Mouse (Mus musculus) layer of hippocampus, adult 8-10 months (tissue): ENCODE results near the gene Galnt17. TPM values are rescaled to one million over a fixed set of nuclear protein-coding genes. Genes with fewer than 3 reads are reported as not detected.
A peak's percentile ranks its signal among the peaks of the same experiment; 100 is the strongest.

Experiments
- DNase-seq, 2 experiments: peaks; one replicate each; pipeline ENCODE4 v3.0.0; 2022; ENCODE audit warnings: low spot score in 2 of 2
- total RNA-seq, 4 experiments: library from RNA; stranded (reverse); gene quantifications; 2 replicates each; pipeline ENCODE4 v1.2.4; 2022

The Galnt17 gene
- total RNA-seq, 4 experiments from 2014 or later = 95.9 to 116 (median 106) TPM

DNA sequence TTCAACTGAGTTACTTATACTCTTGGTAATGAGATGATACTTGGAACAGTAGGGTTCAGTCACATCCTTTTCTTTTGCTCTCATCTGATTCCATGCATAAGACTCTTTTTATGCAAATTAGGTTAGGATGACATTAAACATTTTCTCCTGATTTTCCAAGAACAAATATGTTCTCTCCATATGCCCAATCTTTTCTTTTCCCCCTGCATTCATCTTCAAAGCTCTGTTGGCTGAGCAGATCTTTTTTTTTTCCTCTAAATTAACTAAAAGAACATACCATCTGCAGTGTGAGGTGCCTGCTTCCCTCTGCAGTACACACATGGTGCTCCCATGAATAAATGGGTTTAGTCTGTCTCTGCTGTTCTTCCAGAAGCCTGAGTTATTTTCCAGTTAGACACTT is 173.5 kb downstream of the Galnt17 start:
- DNase-seq = peak; percentile 46 to 48

DNA sequence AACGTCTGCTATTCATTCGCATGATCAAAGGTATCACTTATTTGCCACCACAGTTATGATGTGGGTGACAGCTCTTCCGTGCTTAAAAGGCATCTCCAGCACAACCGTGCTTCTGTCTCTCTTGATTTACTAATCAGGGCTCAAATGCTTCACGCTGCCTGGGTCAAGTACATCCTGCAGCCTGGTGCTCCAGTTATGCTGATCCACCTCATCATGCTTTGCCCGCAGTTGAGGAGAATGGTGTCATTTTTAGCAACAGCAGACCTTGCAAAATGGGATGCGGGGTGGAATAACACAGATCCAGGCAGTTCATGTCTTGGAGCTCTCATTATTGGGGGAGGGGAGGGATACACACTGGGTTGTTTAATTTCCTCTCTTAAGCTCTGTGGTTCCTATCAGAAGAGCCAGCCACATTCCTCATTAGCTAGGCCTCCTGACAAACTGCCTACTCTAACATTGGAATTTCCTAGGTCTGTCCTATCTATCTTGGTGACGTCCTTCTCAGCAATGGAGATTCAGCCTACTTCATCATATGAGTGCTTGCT is 187.9 kb downstream of the Galnt17 start:
- no peak for DNase-seq

DNA sequence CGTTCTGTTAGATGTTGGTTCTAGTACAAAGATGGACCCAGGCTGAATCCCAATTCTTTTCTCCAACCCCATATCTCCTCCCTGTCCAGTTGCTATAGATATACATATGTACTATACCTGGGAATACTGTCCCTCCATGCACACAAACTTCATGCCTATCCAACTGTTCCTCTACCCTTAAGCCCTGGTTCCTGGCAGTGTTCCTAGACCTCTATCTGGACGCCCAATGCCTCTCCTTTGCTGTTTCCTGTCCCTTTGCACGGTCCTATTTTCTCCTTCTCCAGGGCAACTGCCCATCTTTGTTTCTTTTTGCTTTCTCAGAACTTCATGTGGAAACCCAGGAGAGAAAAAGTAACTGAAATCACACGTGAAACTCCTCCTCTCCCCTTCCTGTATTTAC is 188.4 kb downstream of the Galnt17 start:
- DNase-seq = no peak

DNA sequence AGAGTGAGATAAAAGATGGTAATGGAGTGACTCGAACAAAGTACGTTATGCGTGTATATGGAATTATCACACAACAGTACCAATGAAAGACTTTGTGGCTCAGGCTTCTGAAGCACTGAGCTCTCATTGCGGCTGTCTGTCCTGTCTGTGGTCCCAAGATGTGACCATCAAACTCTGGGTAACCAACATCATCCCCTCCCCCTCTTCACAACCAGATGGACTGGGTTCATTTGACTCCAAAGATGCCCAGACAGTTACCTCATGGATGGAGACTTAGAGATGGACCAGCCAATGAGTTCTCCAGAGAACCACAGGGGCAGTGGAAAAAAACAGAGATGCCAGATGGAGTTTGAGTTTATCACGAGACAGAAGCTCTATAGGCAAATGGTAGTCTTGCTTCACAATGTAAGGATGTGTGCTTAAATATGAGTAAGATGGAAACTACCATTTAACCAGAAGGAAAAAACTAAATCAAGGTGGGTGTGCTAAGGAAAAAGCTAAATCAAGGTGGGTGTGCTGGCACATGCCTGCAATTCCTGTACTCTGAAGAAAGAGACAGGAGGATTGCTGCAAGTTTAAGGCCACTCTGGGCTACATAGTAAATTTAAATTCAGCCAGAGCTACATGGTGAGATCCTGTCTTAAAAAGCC is 190.8 kb downstream of the Galnt17 start:
- no peak for DNase-seq

DNA sequence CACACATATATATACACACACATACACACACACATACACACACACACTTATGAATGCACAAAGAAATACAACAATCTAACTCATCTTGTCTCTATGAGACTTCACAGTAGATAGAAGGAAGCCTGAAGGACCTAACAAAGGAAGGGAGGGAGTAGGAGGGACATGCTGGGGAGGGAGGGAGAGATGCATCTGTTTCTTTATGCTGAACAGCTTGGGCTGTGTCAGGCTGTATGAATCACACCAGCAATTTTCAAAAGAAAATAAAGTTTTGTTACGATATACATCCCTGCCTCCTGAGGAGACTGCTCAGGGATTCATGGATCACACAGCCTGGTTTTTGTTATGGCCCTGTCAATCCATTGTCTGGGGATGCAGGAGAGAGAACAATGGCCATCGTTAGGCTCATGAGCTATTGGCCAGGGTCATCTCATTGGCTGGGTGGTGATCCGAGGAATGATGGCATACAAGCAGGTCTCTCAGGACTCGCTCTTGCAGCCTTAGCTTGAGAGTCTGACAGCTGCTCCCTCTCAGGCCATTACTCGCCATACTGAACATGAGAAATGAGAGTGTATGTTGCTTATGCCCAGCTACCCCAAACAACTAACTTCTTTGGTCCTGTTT is 194.3 kb downstream of the Galnt17 start:
- DNase-seq = peak; percentile 46 to 49

DNA sequence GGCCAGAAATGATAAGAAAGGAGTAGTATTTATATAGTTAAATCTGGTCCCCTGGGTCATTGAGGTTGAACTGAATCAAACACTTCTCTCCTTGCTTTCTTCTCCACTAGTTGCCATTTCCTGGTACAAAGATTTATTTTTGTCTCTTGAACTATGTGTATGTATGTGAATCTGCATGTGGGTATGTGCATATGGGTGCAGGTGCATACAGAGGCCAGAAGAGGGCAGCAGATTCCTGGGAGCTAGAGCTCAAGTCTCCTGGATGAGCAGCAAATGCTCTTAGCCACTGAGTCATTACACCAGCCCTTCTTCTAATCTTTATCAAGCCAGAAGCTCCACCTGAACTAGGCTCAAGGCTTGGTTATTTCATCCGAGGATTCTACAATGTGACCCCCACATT is 201.1 kb downstream of the Galnt17 start:
- DNase-seq = no peak

DNA sequence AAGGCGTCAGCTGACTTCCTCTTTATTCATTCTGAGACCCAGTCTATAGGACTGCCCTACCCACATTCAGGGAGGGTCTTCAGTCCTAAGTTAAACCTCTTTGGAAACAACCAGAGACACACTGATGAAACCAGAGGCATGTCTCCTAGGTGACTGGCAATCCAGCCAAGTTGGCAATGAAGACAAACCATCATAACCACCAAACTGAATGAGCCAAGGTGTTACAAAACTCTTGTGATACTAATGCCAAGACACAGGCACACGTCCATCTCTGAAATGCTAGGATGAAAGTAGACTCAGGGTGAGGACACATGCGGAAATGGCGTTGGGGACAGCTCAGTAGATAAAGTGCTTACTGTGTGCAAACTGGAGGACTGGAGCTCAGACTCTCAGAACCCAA is 211.5 kb downstream of the Galnt17 start:
- no peak for DNase-seq

DNA sequence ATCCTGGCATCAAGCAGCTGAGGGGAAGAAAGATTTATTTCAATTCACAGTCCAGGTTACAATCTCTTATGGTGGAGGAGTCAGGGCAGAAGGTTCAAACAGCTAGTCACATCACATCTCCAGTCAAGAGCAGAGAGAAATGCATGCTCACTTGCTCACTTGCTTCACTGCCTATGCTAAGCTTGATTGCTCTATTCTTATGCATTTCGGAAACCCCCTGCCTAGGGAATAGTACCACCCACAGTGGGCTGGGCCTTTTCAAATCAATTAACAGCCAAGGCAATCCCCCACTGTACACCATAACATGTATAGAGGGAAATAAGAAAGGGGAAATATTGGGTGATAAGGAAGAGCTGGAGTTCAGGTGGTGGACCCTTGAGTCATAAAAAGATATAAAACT is 212.7 kb downstream of the Galnt17 start:
- no peak for DNase-seq

DNA sequence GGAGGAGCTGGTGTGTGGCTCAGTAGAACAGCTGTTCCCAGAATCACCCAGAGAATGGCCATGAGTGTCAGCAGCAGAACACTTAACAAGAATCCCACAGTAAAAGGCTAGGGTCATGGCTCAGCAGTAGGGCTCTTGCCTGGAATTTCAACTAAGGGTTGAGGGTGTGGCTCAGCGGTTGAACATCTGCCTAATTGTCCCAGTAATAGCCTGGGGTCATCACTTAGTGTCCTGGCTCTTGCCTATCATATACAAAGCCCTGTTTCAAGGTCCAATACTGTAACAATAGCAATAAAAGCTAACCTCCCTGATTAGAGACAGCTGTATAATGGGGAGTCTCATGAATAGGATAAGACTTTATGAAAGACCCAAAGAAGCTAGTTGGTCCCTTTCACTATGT is 213.5 kb downstream of the Galnt17 start:
- DNase-seq = no peak

DNA sequence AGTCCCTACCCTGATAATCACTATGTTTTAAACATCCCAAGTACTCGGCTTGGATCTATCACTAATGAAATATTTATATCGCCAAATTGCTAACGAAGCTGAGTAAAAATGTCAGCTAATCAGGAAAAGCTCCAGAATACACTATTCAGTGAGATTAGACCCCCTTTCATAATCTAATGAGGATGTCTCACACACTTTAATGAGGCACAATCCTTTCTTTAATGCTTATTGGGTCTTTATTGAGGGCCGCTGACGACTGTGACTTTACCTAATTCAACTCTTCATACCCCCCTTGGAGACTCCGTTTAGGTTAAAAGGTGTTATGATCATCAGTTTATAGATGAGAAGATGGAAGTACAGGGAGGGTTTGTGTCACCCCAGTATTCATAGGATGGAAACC is 214.2 kb downstream of the Galnt17 start:
- DNase-seq = no peak

DNA sequence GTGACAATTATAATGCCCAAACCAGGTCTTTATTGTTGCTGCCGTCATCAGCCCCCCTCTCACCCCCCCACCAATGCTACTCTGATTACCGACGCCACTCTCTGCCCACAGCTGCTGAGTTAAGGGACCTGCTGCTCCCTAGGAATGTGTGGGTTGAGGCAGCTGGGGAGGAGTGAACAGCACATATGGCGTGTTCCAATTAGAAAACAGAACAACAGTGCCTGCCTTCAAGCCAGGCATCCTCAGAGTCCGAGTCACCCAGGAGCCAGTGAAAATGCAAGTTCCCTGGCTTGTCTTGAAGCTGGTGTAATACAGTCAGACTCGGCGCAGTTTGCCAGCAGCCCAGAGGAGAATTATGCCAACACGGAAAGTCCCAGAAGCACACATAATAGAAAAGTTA is 218.4 kb downstream of the Galnt17 start:
- peak; percentile 79 to 80 for DNase-seq

DNA sequence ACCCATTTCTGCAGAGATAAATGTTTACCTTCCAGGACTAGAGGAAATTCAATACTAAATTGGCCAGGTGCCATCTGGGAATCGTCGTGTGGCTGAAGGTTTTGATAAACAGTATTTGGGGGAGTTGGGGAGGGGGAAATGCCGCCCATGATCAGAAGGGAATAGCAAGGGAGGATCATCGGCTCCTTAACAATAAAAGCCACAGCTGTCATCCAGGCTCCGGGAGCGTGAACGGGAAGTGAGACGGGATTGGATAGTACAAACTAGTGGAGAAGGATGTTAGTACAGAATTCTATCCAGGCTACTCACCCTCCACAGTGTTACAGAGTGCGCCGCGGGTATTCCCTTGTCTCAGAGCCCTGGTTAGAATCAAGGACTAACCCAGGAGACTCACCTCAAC is 219.4 kb downstream of the Galnt17 start:
- no peak for DNase-seq

DNA sequence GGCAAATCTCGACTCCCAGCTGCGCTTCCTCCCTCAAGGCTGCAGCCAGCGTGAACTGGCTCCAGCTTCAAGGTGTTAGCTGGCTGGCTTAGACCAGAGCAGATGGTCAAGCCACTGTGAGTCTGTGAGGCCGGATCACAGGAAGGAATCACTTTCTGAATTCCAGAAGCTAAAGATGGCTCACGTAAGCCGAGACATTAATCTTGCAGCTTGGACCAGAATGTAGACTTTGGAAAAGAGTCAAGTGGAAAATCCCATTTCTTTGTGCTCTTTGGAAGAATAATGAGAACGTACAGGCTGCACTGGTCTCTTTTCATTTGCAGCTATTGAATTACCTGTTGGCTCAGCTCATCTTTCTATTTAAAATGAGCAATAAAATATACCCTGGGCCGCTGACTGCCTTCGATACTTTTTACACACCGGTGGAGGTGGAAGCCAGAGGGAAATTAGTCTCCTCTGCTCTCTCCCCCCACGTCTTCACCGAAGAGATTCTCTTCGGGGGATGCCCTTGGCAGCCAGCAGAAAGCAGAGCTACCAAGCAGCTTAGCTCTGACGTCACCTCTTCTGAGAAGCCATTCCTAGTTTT is 225.1 kb downstream of the Galnt17 start:
- no peak for DNase-seq

DNA sequence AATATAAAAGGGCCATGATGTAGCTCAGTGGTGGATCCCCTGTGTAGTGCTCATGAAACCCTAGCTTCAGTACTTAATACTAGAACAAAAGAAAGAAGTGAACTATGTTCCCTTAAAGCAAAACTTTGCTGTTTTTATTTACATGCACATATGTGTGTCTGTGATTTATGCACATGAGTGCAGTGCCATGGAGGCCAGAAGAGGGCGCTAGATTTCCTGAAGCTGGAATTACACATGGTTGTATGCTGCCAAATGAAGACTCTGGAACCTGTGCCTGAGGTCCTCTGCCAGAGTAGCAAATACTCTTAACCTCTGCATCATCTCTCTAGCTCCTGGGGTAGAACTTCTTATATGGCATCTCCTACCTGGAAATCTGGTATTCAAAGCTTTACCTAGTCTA is 230.6 kb downstream of the Galnt17 start:
- DNase-seq = no peak

DNA sequence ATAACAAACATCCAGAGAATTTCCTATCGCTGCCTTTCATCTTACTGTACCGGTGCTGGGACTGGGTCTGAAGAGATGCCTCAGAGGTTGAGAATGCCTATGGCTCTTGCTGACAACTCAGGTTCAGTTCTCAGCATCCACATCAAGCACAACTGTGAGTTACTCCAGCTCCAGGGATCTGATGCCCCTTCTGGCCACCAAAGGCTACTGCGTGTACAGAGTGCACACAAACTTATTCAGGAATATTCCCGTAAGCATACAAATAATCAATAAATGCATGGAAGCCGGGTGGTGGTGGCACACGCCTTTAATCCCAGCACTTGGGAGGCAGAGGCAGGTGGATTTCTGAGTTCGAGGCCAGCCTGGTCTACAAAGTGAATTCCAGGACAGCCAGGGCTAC is 232.5 kb downstream of the Galnt17 start:
- DNase-seq = no peak

DNA sequence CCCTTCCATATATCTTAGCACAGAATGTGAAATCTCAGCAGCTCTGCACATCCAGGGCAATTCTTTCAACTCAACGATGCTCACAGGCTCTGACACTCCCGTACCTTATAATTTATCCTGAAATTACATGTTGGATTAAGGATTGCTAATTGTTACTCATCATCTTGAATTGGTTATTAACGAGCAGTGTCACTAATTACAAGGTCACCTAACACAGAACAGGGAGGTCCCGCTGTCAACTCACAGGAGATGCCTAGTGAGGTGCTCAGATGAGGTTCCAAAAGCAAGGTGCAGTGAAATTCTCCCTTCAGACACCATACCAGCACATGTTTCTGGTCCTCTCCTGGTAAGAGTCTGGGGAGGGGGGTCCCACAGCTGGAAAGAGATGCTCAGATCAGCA is 234.0 kb downstream of the Galnt17 start:
- no peak for DNase-seq

DNA sequence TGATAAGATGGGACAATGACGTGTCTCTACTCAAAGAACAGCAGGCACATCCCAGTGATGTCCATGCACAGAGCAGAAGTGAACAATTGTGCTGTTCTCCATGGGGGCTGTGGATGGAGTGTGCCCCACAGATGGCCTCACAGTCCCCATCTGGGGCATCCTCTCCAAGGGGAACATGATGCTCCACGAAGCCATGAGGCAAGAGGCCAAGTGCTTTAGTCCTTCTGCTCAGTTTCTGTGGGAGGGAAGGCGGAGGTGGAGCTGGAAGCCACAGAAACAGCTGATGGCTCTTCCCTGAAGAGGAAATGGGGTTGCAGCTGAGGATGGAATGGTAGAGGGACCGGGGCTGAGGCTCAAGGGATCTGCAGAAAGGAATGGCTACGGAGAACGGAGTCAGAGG is 243.1 kb downstream of the Galnt17 start:
- peak; percentile 86 for DNase-seq

DNA sequence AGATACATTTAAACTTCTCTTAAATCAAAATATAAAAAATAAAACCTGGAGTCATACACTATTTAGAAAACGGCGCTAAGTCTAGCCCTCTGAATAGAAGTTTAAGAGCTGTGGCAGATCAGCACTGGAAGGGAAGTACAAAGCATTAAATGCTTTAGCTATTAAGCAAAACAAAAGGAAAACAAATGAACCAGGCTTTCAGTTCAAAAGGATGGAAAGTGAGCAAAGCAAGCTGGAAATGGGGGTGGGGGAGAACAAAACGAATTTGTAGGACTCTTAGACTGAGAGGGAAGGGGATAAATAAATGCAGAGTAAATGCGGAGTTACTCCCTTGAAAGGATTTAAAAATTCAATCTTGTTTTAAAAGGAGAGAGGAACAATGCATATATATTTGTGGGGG is 259.8 kb downstream of the Galnt17 start:
- DNase-seq = no peak

DNA sequence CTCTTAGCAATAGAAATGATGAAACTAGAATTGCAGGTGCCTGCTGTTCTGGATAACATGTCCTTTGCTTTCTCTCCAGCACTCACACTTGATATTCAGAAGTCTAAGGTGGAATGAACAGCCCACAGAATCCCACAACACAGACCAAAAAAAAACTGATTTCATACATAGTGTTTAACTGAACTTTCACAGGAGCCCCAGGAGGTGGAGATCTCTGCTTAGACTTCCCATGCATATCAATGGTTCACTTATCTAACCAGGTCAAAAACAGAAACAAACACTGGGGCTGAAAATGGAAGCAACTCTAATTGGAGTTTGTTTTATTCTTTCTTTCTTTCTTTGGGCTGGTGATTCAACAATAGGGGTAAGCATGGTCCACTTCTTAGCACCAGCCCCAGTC is 265.2 kb downstream of the Galnt17 start:
- DNase-seq = no peak

DNA sequence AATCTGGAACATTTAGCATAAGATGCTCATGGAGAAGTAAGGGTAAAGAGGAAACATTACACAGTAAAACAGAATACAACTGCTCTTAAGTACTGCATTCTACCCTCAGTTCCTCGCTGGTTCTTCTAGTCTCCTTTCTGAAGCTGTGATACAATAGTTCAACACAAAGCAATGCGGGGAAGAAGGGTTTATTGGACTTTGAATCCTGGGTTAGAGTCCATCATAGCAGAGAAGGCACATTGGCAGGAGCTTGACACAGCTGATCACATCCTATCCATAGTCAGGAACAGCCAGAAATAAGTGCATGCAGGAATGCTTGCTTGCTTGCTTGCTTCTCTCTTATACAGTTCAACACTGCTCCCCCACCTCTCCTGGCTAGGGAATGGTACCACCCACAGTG is 267.9 kb downstream of the Galnt17 start:
- no peak for DNase-seq

DNA sequence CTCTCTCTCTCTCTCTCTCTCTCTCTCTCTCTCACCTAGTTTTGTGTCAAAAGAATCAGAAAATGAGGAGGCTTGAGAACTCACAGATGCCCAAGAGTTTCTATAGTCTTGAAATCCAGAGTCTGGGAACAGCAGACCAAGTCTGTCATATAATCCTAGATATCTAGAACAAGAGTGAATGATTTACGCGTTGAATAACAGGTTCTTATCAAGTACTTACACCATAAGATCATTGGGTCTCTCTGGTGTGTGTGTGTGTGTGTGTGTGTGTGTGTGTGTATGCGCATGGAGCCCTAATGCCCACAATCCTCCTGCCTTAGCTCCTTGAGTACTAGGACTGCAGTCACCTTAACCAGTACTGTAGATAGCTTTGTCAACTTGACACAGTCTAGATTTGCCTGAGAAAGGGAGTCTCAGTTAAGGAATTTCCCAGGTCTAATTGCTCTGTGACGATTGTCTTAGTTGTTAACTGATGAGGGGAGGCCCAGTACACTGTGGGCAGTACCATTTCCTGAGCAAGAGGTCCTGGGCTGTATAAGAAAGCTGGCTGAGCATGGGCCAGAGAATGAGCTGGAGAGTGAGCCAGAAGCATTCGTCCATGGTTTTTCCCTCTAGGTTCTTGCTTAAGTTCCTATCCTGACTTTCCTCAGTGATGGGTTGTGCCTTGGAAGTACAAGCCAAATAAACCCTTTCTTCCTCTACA is 268.5 kb downstream of the Galnt17 start:
- no peak for DNase-seq

DNA sequence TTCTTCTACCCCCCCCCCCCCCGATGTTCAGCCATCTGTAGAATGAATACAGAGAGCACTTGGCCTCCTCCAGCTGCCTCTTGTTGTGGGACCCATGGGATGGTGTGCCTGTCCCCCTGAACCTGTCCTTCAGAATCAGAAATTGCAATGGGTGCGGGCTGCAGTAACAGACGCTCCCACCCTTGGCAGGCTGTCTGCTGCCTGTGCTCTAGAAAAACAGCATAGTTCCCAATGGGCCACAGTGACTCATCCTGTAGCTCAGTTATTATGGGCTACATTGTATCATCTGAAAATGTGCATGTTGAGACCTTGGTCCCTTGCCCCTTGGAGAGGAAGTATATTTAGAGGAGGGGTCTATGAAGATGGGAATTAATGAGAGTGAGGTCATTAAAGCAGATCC is 283.8 kb downstream of the Galnt17 start:
- peak; percentile 49 to 54 for DNase-seq
